Mouse (Mus musculus) thymus, postnatal 36 days (tissue): Measurements from ENCODE around the gene Cpvl.
A peak's percentile ranks its signal among the peaks of the same experiment; 100 is the strongest.

Experiments
- DNase-seq, 2 experiments: peaks; one replicate each; pipeline ENCODE4 v3.0.0; 2022; ENCODE audit warnings: mixed read lengths in 2 of 2

The Cpvl gene

GRCm38 (mm10) chr6:53971729-53972128 is 6.7 kb downstream of the Cpvl start:
- no peak for DNase-seq

- no peak for DNase-seq
Measured at GRCm38 (mm10) chr6:53969081-53969480, 9.4 kb downstream of the Cpvl start.

- DNase-seq: no peak
Measured at GRCm38 (mm10) chr6:53968550-53968949, 9.9 kb downstream of the Cpvl start.

- DNase-seq: no peak
Measured at GRCm38 (mm10) chr6:53966595-53966994, 11.9 kb downstream of the Cpvl start.

GRCm38 (mm10) chr6:53965900-53966299 is 12.6 kb downstream of the Cpvl start:
- DNase-seq: no peak

- no peak for DNase-seq
Measured at GRCm38 (mm10) chr6:53963906-53964496, 14.5 kb downstream of the Cpvl start.

GRCm38 (mm10) chr6:53962006-53962405 is 16.5 kb downstream of the Cpvl start:
- no peak for DNase-seq

GRCm38 (mm10) chr6:53959826-53960225 is 18.6 kb downstream of the Cpvl start:
- DNase-seq: no peak

- peak; percentile 49 to 52 for DNase-seq
Measured at GRCm38 (mm10) chr6:53958321-53958720, 20.1 kb downstream of the Cpvl start.

- no peak for DNase-seq
Measured at GRCm38 (mm10) chr6:53956513-53956912, 22.0 kb downstream of the Cpvl start.

GRCm38 (mm10) chr6:53955846-53956245 is 22.6 kb downstream of the Cpvl start:
- no peak for DNase-seq

GRCm38 (mm10) chr6:53955271-53955670 is 23.2 kb downstream of the Cpvl start:
- no peak for DNase-seq

GRCm38 (mm10) chr6:53954106-53954505 is 24.4 kb downstream of the Cpvl start:
- no peak for DNase-seq

GRCm38 (mm10) chr6:53953348-53953747 is 25.1 kb downstream of the Cpvl start:
- DNase-seq: no peak

- DNase-seq: no peak
Measured at GRCm38 (mm10) chr6:53951421-53951820, 27.1 kb downstream of the Cpvl start.

- DNase-seq: no peak
Measured at GRCm38 (mm10) chr6:53950876-53951275, 27.6 kb downstream of the Cpvl start.

- DNase-seq: no peak
Measured at GRCm38 (mm10) chr6:53948388-53949035, 30.0 kb downstream of the Cpvl start.

- DNase-seq: no peak
Measured at GRCm38 (mm10) chr6:53944887-53945286, 33.6 kb downstream of the Cpvl start.

- DNase-seq: no peak
Measured at GRCm38 (mm10) chr6:53944417-53944816, 34.1 kb downstream of the Cpvl start.

GRCm38 (mm10) chr6:53942190-53942831 is 36.2 kb downstream of the Cpvl start:
- DNase-seq: no peak

- DNase-seq: no peak
Measured at GRCm38 (mm10) chr6:53939752-53940151, 38.7 kb downstream of the Cpvl start.

GRCm38 (mm10) chr6:53938942-53939341 is 39.5 kb downstream of the Cpvl start:
- no peak for DNase-seq

- no peak for DNase-seq
Measured at GRCm38 (mm10) chr6:53937143-53938134, 41.0 kb downstream of the Cpvl start.
